Mouse (Mus musculus): ENCODE measurements around the gene Wdfy3.
"Not testable (repeated sequence)": the region's sequence is repeated elsewhere in the genome, so short reads cannot be mapped to it uniquely, and the experiment has no call there.

Wdfy3 gene

GRCm38 (mm10) chr5:102069767-102070413 lies at the start of gene Wdfy3:
TSS of gene Wdfy3 (minus strand) at chr5:102069921.
- peak; percentile 87 for DNase-seq (ENCODE audit: low spot score)

GRCm38 (mm10) chr5:102113009-102113408 lies 43.3 kb upstream of the Wdfy3 start:
- DNase-seq (ENCODE audit: low spot score) = no peak

DNA sequence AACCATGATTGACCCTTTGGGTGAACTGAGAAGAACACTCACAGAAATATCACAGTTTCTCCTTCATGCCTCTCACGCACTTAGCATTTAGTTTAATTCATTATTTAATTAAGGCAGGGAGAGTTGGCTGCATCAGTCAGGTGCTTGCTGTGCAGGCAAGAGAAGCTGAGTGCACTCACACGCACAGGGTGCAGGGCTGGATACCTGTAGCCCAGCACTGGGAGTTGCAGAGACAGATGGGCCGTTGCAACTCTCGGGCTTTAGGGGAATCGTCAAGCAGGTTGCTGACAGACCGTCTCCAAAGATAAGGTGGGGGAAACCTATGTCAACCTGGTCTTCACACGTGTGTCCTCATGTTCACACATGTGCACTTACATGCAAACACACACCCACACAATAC lies 42.3 kb upstream of the Wdfy3 start:
- no peak for DNase-seq (ENCODE audit: low spot score)

- peak; percentile 60 for DNase-seq (ENCODE audit: low spot score)
Measured at GRCm38 (mm10) chr5:102110031-102110430, 40.3 kb upstream of the Wdfy3 start.

DNA sequence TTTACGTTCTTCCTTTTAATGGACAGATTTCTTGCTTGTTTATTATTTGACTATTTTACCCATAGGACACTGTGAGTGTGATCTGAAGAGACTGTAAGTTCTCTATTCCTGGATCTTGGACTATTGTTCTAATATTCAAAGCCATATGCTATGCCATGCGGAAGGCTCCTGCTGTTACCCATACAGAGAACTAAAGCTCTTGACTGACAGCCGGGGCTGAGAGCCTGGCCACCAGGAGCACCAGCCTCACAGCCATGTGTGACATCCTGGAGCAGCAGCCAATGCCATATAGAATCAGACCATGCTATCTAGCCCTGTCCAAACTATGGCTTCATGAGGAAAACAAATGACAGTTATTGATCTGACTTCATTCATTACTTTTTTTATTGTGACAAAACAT lies 36.2 kb upstream of the Wdfy3 start:
- DNase-seq (ENCODE audit: low spot score) = peak; percentile 50

DNA sequence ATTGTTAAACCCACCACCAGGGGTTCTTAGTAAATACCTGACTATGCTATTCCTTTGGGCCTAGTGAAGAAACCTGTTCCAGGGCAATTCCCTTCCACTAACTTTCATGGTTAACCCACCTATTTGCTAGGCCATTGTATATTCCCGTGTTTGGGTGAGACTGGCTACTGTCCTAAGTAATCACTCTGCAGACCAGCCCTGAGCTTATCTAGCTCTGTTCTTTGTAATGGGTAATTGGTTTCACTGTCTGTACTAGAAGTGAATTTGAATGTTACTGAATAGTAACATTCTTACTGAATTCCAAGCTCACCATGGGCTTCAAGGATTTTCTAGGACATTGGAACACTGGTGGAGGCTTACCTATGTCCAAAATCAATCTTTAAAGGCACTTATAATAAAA lies 32.1 kb upstream of the Wdfy3 start:
- DNase-seq (ENCODE audit: low spot score) = not testable (repeated sequence)

DNA sequence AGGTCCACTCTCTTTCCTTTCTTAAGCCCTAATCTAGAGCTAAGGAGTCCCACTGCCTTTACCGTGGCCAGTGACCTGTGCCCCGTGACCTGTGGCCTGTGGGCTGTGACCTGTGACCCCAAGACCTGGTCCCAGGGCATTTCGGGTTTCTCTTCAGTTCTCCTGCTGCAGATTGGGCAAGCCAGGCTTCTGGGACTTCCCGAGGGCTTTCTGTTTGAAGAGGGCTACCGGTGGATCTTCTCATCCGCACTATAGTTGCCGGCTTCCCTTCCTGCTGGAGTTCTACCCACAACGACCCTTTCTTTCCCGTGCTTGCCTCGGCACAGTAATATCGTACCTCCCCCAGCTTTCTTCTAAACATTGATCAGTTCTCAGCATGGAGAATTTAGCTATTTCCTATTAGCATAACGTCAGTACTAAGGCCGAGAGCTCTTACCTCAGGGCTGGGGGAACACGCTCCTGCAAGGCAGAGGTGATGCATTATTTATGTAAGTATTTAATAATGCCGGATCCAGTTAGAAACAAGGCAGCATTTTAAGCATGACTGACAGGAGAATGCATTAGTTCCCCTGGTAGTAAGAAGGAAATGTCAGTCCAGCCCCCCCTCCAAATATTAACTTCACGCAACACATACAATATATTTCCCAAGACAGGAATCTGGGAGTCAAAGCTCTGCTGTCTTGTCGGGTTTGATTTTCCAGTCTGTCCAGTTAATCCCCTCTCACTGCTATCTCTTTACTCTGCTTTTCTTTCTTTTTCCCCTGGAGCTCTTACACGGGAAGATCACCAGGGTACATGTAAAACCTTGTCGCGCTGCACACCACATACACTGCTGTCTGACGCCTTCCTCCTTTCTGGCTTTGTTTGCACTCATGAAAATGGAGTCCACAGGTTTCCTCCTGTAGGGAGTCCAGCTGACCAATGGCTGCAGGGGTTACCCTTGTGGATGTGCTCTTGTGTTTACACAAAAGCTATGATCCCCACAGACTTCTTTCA lies 30.8 kb upstream of the Wdfy3 start:
- DNase-seq (ENCODE audit: low spot score) = peak; percentile 43

GRCm38 (mm10) chr5:102095576-102095975 lies 25.9 kb upstream of the Wdfy3 start:
- DNase-seq (ENCODE audit: low spot score) = no peak

- no peak for DNase-seq (ENCODE audit: low spot score)
Measured at GRCm38 (mm10) chr5:102090686-102091085, 21.0 kb upstream of the Wdfy3 start.

GRCm38 (mm10) chr5:102084737-102085705 lies 15.3 kb upstream of the Wdfy3 start:
- DNase-seq (ENCODE audit: low spot score) = no peak

DNA sequence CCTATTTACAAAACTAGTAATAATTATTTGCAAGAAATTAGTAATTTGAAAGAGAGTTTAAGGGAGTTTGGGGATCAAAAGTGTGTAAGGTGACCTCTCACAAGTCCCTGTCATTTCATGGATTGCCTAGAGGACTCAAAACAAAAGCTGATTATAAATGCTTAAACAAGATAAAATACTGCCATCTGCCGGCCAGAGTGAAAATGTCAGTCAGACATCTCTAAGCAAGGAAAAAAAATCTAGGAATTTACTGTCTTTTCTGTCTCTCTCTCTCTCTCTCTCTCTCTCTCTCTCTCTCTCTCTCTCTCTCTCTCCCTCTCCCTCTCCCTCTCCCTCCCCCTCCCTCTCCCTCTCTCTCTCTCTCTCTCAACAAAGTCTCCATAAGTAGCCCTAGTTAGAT lies 4.4 kb upstream of the Wdfy3 start:
- DNase-seq (ENCODE audit: low spot score) = peak; percentile 93

DNA sequence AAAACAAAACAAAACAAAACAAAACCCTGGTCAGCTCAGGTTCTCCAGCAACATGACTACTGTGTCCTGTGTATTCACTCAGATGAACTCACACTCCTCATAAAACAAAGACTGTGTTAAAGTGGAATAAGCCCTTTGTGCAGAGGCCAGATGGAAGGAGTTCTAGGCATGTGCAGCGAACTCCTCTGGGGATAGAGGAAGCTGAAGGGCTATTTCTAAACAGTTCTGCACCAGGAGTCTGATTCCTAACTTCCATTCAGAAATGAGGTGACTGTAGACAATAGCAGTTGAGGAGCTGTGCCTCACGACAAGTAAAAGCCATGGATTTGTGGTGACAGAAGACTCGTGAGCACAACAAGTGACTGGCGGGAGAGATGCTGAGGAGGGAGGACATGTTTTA lies 2.3 kb upstream of the Wdfy3 start:
- DNase-seq (ENCODE audit: low spot score) = no peak

- no peak for DNase-seq (ENCODE audit: low spot score)
Measured at GRCm38 (mm10) chr5:102071241-102071640, 1.5 kb upstream of the Wdfy3 start.

DNA sequence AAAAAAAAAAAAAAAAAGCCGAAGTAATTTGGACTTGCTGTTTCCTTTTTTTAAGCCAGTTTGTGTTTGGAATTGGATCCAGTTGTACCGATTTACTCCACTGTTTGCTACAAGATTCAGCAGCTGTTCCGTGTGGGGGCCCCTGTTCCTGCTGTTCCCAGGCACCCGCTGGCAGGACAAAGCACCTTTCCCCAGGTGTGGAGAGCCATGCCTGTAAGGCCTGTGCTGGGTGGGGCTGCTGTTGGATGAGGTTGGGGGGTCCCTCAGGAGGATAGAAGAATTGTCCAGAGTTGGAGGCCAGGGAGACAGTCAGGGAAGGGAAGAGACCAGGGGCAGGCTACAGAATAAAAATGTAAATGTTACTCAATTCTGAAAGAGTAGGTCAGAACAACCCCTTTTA lies 1.1 kb upstream of the Wdfy3 start:
- DNase-seq (ENCODE audit: low spot score) = no peak

DNA sequence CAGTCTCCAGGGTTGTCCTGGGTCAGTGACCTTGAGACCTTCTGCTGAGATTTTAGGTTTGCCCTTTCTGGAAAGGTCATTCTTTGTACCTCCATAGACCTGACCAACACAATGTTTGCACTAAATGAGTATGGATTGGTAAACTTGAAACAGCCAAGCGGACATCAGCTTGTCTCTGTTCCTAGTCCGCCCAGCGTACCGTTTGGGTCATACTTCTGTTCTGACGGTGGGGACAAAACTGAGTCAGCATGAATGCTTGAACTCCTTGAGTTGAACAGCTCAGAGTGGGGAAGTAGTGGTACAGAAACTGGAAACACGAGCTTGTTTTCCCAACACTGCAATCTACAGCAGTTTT lies 670 bp upstream of the Wdfy3 start:
- DNase-seq (ENCODE audit: low spot score) = no peak

DNA sequence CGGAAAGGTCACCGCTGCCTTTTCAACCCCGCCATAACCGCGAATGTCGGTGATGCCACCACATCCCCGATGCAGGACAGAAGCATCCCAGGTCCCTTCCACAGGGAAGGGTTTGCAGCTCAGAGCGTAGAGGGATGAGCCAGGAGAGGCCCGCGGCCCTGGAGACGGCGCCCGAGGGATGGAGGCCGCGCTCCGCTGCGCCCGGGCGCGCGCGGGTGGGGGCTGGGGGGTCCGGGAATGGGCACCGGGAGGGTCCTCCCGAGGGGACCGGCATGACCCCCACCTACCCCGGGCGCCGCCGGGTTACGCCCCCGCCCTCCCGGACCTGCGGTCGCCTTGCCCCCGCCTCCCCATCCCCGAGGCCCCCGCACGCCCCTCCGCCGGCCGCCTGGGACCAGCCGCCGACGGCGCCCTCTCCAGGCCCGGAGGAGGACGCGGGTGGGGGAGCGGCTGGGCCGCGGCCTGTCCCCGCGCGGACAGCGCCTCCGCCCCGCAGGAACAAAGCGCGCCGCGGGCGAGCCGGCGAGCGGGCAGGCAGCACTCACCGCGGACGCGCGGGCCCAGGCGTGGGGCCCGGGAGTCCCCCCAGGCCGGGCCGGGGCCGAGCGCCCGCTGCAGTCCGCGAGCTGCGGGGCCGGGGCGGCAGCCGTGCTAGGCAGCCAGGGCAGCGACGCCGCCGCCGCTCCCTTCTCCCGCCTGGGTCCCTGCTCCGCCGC lies 512 bp downstream of the Wdfy3 start:
- DNase-seq (ENCODE audit: low spot score) = peak; percentile 71

GRCm38 (mm10) chr5:102066458-102066857 lies 3.3 kb downstream of the Wdfy3 start:
- DNase-seq (ENCODE audit: low spot score) = no peak

DNA sequence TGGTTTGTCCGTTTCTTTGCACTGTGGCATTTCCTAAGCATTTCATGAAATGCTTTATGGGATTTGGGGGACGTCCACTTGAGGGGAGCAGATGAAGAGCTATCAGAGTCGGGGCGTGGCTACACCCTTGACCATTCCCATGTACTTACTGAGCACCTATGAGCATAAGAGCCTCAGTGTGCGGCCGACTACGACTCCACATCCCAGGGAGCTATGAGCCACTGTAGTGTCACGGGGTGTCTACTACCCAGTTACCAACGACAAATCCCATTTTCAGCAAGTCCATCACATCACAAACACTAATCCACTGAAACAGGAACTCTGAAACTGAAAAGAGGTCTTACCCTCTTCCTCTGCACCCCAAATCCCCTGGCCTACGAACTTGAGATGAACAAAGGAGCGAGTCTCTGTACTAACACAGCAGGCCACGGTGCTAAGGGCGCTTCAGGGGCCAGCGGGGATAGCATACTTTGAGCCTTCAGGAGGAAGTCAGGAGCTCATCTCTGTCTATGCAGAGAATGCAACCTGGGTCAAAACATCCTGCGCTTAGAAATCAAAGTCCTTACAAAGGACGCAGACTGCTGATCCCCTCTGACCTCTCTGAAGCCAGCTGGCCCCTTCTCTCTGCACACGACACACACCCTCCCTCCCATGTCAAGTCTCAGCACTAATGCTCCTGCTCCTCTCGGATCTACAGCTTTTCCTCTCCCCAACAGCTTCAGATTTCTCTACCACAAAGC lies 6.5 kb downstream of the Wdfy3 start:
- DNase-seq (ENCODE audit: low spot score) = no peak

DNA sequence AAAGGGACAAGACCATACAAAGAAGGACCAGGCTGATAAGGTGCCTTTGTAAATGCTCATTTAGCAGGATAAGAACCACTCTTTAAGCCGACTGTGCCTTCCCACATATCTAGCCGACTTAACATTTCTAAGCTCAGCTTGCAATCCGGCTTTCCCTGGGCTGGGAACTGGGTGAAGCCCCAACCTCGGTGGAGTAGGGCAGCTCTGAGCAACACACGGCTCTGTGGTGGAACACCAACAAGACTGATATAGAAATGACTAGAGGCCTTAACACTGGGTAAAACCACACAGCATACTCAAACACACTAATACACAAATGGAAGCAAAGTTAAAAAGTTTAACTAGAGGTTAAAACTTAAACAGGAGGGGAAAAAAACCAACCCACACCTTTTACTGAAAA lies 7.9 kb downstream of the Wdfy3 start:
- DNase-seq (ENCODE audit: low spot score) = no peak

DNA sequence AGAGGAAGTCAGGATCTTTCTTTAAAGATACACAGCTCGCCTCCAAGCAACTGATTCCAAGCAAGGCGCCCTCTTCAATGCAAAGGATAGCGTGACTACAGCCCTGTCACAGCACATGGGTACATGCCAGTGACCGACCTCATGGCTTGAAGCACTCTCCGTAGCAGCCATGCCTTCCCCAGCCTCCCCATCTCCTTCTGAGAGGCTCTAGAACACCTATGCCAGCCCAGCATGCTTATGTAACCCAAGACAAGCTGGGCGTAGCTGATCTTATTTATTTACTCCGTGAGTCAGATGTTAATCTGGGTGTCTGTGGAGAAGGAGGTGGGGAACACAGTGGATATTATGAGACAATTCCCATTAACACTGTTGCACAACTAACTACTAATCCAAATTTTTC lies 13.8 kb downstream of the Wdfy3 start:
- DNase-seq (ENCODE audit: low spot score) = no peak

GRCm38 (mm10) chr5:102055130-102055641 lies 14.5 kb downstream of the Wdfy3 start:
- peak; percentile 49 for DNase-seq (ENCODE audit: low spot score)
